16 mouse cellular contexts compared by ENCODE assay signal in the genomic region with DNA sequence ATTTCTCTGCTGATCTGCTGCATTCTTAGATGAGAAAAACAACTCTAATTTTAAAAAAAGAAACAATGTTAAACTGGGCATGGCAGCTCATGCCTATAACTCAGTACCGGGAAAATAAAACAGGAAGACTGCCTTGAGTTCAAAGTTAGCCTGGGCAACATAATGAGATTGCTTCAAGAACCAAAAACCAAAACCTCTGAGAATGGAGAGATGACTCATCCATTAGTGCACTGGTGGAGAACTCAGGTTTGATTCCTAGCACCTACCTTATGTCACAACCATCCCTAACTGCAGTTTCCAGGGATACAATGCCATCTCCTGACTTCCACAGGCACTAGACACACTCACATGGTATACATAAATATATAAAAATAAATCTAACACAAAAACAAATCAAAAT.
"Had no signal": no experiment of that assay in that cellular context is flagged by ENCODE, and none has a peak within 500 bp of the region (broad histone marks: within the 10 kb centered on the region; RNA-seq: fewer than 3 reads in every experiment).

No protein-coding gene starts in this region.

- H3K4me1 ChIP-seq: neural tube, embryonic 13.5 days; neural tube, embryonic 15.5 days; stomach, embryonic 15.5 days had no signal

- H3K27me3 ChIP-seq: neural tube, embryonic 13.5 days; neural tube, embryonic 15.5 days; stomach, embryonic 15.5 days had no signal

- H3K27ac ChIP-seq: neural tube, embryonic 13.5 days; neural tube, embryonic 15.5 days; stomach, embryonic 15.5 days; stomach, postnatal 0 days had no signal

- H3K9ac ChIP-seq: neural tube, embryonic 13.5 days; neural tube, embryonic 15.5 days; stomach, embryonic 15.5 days had no signal

- H3K9me3 ChIP-seq: neural tube, embryonic 13.5 days; neural tube, embryonic 15.5 days; stomach, embryonic 15.5 days had no signal

- H3K4me3 ChIP-seq: neural tube, embryonic 13.5 days; neural tube, embryonic 15.5 days; stomach, embryonic 15.5 days had no signal

- DNase-seq: retina, postnatal 1 day; right cerebral cortex, adult 18-20 months; right cerebral cortex, postnatal 14 days; right cerebral cortex, postnatal 25 days; right cerebral cortex, postnatal 4 days; spleen, adult 18-20 months; thymus, adult 18-20 months; thymus, adult 2 months; thymus, postnatal 14 days; thymus, postnatal 25 days; thymus, postnatal 36 days; thymus, postnatal 4 days had no signal

- H3K36me3 ChIP-seq: neural tube, embryonic 13.5 days; neural tube, embryonic 15.5 days; stomach, embryonic 15.5 days had no signal

- H3K4me2 ChIP-seq: neural tube, embryonic 13.5 days; neural tube, embryonic 15.5 days; stomach, embryonic 15.5 days had no signal
